ENCODE assay signal across 8 mouse cellular contexts in the genomic region with DNA sequence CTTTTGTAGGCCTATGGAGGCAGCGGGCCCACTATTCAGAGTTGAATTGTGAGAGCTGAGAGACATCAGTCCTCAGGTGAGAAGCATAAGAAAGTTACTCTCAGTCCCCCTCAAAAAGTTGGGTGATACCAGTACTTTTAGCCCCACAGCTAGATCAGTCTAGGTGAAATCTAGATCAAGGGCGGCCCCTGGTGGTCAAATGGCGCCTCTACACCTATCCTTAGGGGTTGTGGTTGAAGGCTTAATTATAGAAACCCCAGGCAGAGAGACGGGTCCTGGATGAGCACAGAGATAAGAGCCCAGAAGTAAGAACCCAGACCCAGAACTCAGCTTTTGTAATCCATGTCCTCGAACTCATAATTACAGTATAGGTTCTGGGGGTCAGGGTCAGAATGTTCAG. TPM values are rescaled to one million over a fixed set of nuclear protein-coding genes. Genes with fewer than 3 reads are reported as not detected.
DNase-seq lines count a peak whose midpoint lies in the region; ATAC-seq and TF ChIP-seq lines count a peak whose summit lies in the region.

No protein-coding gene starts in this region.

- no peak for TF ChIP-seq EP300 in liver, embryonic 14.5 days (IDR thresholded peaks at IDR 0.05; ENCODE audit: low read depth)

- no peak for TF ChIP-seq POLR2A in thymus, adult 2 months (IDR thresholded peaks at IDR 0.05; ENCODE audit: control insufficient read depth, extremely low read depth, insufficient read depth, low read length, poor library complexity)

- H3K27ac ChIP-seq in forebrain, embryonic 16.5 days (ENCODE audit: low read length), result peak overlapping the region; percentile 90
- no peak overlapping the region for H3K27ac ChIP-seq in intestine, embryonic 15.5 days
- H3K27ac ChIP-seq in liver, embryonic 14.5 days, result no peak overlapping the region
- peak overlapping the region; percentile 49; the same call in 1 of the 2 replicates for H3K27ac ChIP-seq in neural tube, embryonic 15.5 days (replicated peaks)
- no peak overlapping the region for H3K27ac ChIP-seq in thymus, adult 2 months (ENCODE audit: control insufficient read depth, insufficient read depth, low read length)

- H3K4me1 ChIP-seq in G1E (ENCODE audit: insufficient read depth, low read depth, low read length), result peaks cover 59% of the 10 kb centered on the region
- peaks cover 48% of the 10 kb centered on the region for H3K4me1 ChIP-seq in forebrain, embryonic 16.5 days (replicated peaks; ENCODE audit: control insufficient read depth, insufficient read depth, low read length)
- peaks cover 7% of the 10 kb centered on the region; the same call in 1 of the 2 replicates for H3K4me1 ChIP-seq in intestine, embryonic 15.5 days (replicated peaks)
- H3K4me1 ChIP-seq in liver, embryonic 14.5 days (replicated peaks; ENCODE audit: control insufficient read depth in 2 of 2, insufficient read depth in 2 of 2, low read length in 1 of 2), result peaks cover 6 to 10% of the 10 kb centered on the region in 2 experiments
- peaks cover 33% of the 10 kb centered on the region for H3K4me1 ChIP-seq in neural tube, embryonic 15.5 days
- peaks cover 2% of the 10 kb centered on the region; the same call in 1 of the 2 replicates for H3K4me1 ChIP-seq in thymus, adult 2 months (replicated peaks; ENCODE audit: control insufficient read depth, insufficient read depth, low read length)

- DNase-seq in 3T3-L1 (ENCODE audit: low read depth, low spot score), result peak; percentile 93
- no peak for DNase-seq in G1E (ENCODE audit: low spot score)
- DNase-seq in cerebellum, adult 11 months, result peak; percentile 85
- DNase-seq in liver, embryonic 14.5 days (ENCODE audit: low read depth in 3 of 3, low spot score in 3 of 3), result peak in 2 of 3 experiments; percentile 60 to 70
- DNase-seq in thymus, adult 2 months, result peak; percentile 82

- no peak overlapping the region for H3K4me3 ChIP-seq in G1E (ENCODE audit: low read depth, low read length)
- no peak overlapping the region for H3K4me3 ChIP-seq in forebrain, embryonic 16.5 days (replicated peaks; ENCODE audit: low read length)
- H3K4me3 ChIP-seq in intestine, embryonic 15.5 days (replicated peaks), result no peak overlapping the region
- H3K4me3 ChIP-seq in liver, embryonic 14.5 days (ENCODE audit: insufficient read depth in 1 of 2, low read depth in 2 of 2, low read length in 2 of 2), result no peak overlapping the region
- H3K4me3 ChIP-seq in neural tube, embryonic 15.5 days (replicated peaks), result no peak overlapping the region
- H3K4me3 ChIP-seq in thymus, adult 2 months (ENCODE audit: control insufficient read depth, insufficient read depth, low read length), result no peak overlapping the region

- peaks cover 4% of the 10 kb centered on the region for H3K36me3 ChIP-seq in G1E (replicated peaks)
- H3K36me3 ChIP-seq in forebrain, embryonic 16.5 days (ENCODE audit: control insufficient read depth, insufficient read depth), result no peaks in the 10 kb centered on the region
- no peaks in the 10 kb centered on the region for H3K36me3 ChIP-seq in intestine, embryonic 15.5 days
- H3K36me3 ChIP-seq in liver, embryonic 14.5 days (replicated peaks; ENCODE audit: control insufficient read depth, insufficient read depth, low read depth), result no peaks in the 10 kb centered on the region
- no peaks in the 10 kb centered on the region for H3K36me3 ChIP-seq in neural tube, embryonic 15.5 days
- H3K36me3 ChIP-seq in thymus, adult 2 months (ENCODE audit: control insufficient read depth, insufficient read depth, low read length), result no peaks in the 10 kb centered on the region

- no peak overlapping the region for H3K4me2 ChIP-seq in forebrain, embryonic 16.5 days (ENCODE audit: low read length)
- no peak overlapping the region for H3K4me2 ChIP-seq in intestine, embryonic 15.5 days (replicated peaks)
- no peak overlapping the region for H3K4me2 ChIP-seq in liver, embryonic 14.5 days (ENCODE audit: low read depth)
- no peak overlapping the region for H3K4me2 ChIP-seq in neural tube, embryonic 15.5 days

- 3% methylated on average over 5 of the region's 5 CpGs for WGBS in forebrain, embryonic 16.5 days
- 2% methylated on average over 5 of the region's 5 CpGs for WGBS in intestine, embryonic 15.5 days
- WGBS in liver, embryonic 14.5 days (ENCODE audit: insufficient replicate concordance), result 3% methylated on average over 5 of the region's 5 CpGs
- WGBS in neural tube, embryonic 15.5 days, result 2% methylated on average over 5 of the region's 5 CpGs
- WGBS in thymus, adult 2 months, result 2% methylated on average over 5 of the region's 5 CpGs

- H3K27me3 ChIP-seq in G1E (ENCODE audit: insufficient read depth, low read length), result peaks cover 26% of the 10 kb centered on the region
- no peaks in the 10 kb centered on the region for H3K27me3 ChIP-seq in forebrain, embryonic 16.5 days (replicated peaks; ENCODE audit: control insufficient read depth, insufficient read depth, low read length)
- H3K27me3 ChIP-seq in intestine, embryonic 15.5 days (replicated peaks), result peaks cover 44% of the 10 kb centered on the region
- peaks cover 14% of the 10 kb centered on the region for H3K27me3 ChIP-seq in liver, embryonic 14.5 days (ENCODE audit: control insufficient read depth, insufficient read depth, low read length)
- peaks cover 8% of the 10 kb centered on the region; the same call in 1 of the 2 replicates for H3K27me3 ChIP-seq in neural tube, embryonic 15.5 days (replicated peaks)
- no peaks in the 10 kb centered on the region for H3K27me3 ChIP-seq in thymus, adult 2 months (ENCODE audit: control insufficient read depth, insufficient read depth, low read length)

- no peaks in the 10 kb centered on the region for H3K9me3 ChIP-seq in G1E (replicated peaks)
- no peaks in the 10 kb centered on the region for H3K9me3 ChIP-seq in forebrain, embryonic 16.5 days (ENCODE audit: control insufficient read depth, low read length)
- H3K9me3 ChIP-seq in intestine, embryonic 15.5 days, result no peaks in the 10 kb centered on the region
- no peaks in the 10 kb centered on the region for H3K9me3 ChIP-seq in liver, embryonic 14.5 days (ENCODE audit: control insufficient read depth, low read length)
- no peaks in the 10 kb centered on the region for H3K9me3 ChIP-seq in neural tube, embryonic 15.5 days (replicated peaks)

- peak; percentile 52 for ATAC-seq in G1E (ENCODE audit: extremely low read depth, insufficient number of reproducible peaks, low FRiP score, poor library complexity, severe bottlenecking)
- 0 out of 2 replicates have a peak, but pooled peaks have one; percentile 13 for ATAC-seq in forebrain, embryonic 16.5 days
- ATAC-seq in intestine, embryonic 15.5 days, result peak; percentile 35; the same call in 1 of the 2 replicates
- peak; percentile 36; the same call in 1 of the 2 replicates for ATAC-seq in liver, embryonic 14.5 days (ENCODE audit: insufficient read depth)
- no peak for ATAC-seq in neural tube, embryonic 15.5 days (ENCODE audit: low FRiP score)

- H3K9ac ChIP-seq in forebrain, embryonic 16.5 days (replicated peaks; ENCODE audit: low read depth, low read length), result no peak overlapping the region
- no peak overlapping the region for H3K9ac ChIP-seq in intestine, embryonic 15.5 days
- H3K9ac ChIP-seq in liver, embryonic 14.5 days (replicated peaks), result no peak overlapping the region
- no peak overlapping the region for H3K9ac ChIP-seq in neural tube, embryonic 15.5 days (replicated peaks)

- TF ChIP-seq CTCF in G1E (IDR thresholded peaks at IDR 0.05; ENCODE audit: low read depth, low read length), result peak; percentile 72
- TF ChIP-seq CTCF in liver, embryonic 14.5 days (IDR thresholded peaks at IDR 0.05; ENCODE audit: low read depth), result peak; percentile 89
- TF ChIP-seq CTCF in thymus, adult 2 months (IDR thresholded peaks at IDR 0.05; ENCODE audit: borderline replicate concordance, control insufficient read depth, extremely low read depth, insufficient read depth, low read length, poor library complexity), result no peak

RNA-seq across cellular contexts. Expression of gene Dand5, which starts 9.6 kb away (rescaled TPM):
- total RNA-seq in G1E (2014; fragmentation: Nextera tagmentation) (7.1 and 7.7 TPM in 2 replicates), G1E (2017) (1.8 and 2.2 TPM in 2 replicates)
- 1.4 and 2.1 TPM in 2 replicates for polyA plus RNA-seq in G1E (2012)
- 8.2 and 8.7 TPM in 2 replicates for polyA plus RNA-seq in forebrain, embryonic 16.5 days (2015; fragmentation: Nextera tagmentation; extraction: Ambion mirVana)
- 4.5 and 5.3 TPM in 2 replicates for polyA plus RNA-seq in intestine, embryonic 15.5 days (2015; fragmentation: Nextera tagmentation; extraction: Ambion mirVana)
- polyA plus RNA-seq in liver, embryonic 14.5 days (2012; rRNA removed), result 1.9 TPM in 2 replicates
- 2.5 and 2.7 TPM in 2 replicates for polyA plus RNA-seq in liver, embryonic 14.5 days (2014; fragmentation: Nextera tagmentation; extraction: Ambion mirVana)
- 15.7 and 17.2 TPM in 2 replicates for polyA plus RNA-seq in neural tube, embryonic 15.5 days (2015; fragmentation: Nextera tagmentation; extraction: Ambion mirVana)
- polyA plus RNA-seq in thymus, adult 2 months (2012; rRNA removed), result 2.2 TPM in 2 replicates

RNA-seq across cellular contexts. Expression of gene Nfix, which starts 12.9 kb away (rescaled TPM):
- total RNA-seq in G1E (2014; fragmentation: Nextera tagmentation) (30.0 and 34.0 TPM in 2 replicates), G1E (2017) (2.7 and 4.3 TPM in 2 replicates)
- 14.3 and 16.2 TPM in 2 replicates for polyA plus RNA-seq in G1E (2012)
- 440 and 546 TPM in 2 replicates for polyA plus RNA-seq in forebrain, embryonic 16.5 days (2015; fragmentation: Nextera tagmentation; extraction: Ambion mirVana)
- 14.2 and 14.8 TPM in 2 replicates for polyA plus RNA-seq in intestine, embryonic 15.5 days (2015; fragmentation: Nextera tagmentation; extraction: Ambion mirVana)
- polyA plus RNA-seq in liver, embryonic 14.5 days (2012; rRNA removed), result 1.2 and 1.4 TPM in 2 replicates
- 2.5 and 3.1 TPM in 2 replicates for polyA plus RNA-seq in liver, embryonic 14.5 days (2014; fragmentation: Nextera tagmentation; extraction: Ambion mirVana)
- polyA plus RNA-seq in neural tube, embryonic 15.5 days (2015; fragmentation: Nextera tagmentation; extraction: Ambion mirVana), result 60.3 and 70.5 TPM in 2 replicates
- polyA plus RNA-seq in thymus, adult 2 months (2012; rRNA removed), result 17.7 and 18.2 TPM in 2 replicates

RNA-seq across cellular contexts. Expression of gene Gadd45gip1, which starts 18.3 kb away (rescaled TPM):
- total RNA-seq in G1E (2014; fragmentation: Nextera tagmentation) (10.0 and 13.0 TPM in 2 replicates), G1E (2017) (20.4 and 20.9 TPM in 2 replicates)
- 79.7 and 93.0 TPM in 2 replicates for polyA plus RNA-seq in G1E (2012)
- polyA plus RNA-seq in forebrain, embryonic 16.5 days (2015; fragmentation: Nextera tagmentation; extraction: Ambion mirVana), result 31.3 and 34.3 TPM in 2 replicates
- 61.7 and 62.6 TPM in 2 replicates for polyA plus RNA-seq in intestine, embryonic 15.5 days (2015; fragmentation: Nextera tagmentation; extraction: Ambion mirVana)
- polyA plus RNA-seq in liver, embryonic 14.5 days (2012; rRNA removed), result 24.4 and 31.0 TPM in 2 replicates
- 50.2 and 55.7 TPM in 2 replicates for polyA plus RNA-seq in liver, embryonic 14.5 days (2014; fragmentation: Nextera tagmentation; extraction: Ambion mirVana)
- 44.3 and 45.1 TPM in 2 replicates for polyA plus RNA-seq in neural tube, embryonic 15.5 days (2015; fragmentation: Nextera tagmentation; extraction: Ambion mirVana)
- polyA plus RNA-seq in thymus, adult 2 months (2012; rRNA removed), result 52.9 and 60.6 TPM in 2 replicates

RNA-seq across cellular contexts. Expression of gene Rad23a, which starts 27.4 kb away (rescaled TPM):
- total RNA-seq in G1E (2014; fragmentation: Nextera tagmentation) (116 and 121 TPM in 2 replicates), G1E (2017) (38.7 and 39.2 TPM in 2 replicates)
- polyA plus RNA-seq in G1E (2012), result 414 and 672 TPM in 2 replicates
- polyA plus RNA-seq in forebrain, embryonic 16.5 days (2015; fragmentation: Nextera tagmentation; extraction: Ambion mirVana), result 84.8 and 86.5 TPM in 2 replicates
- polyA plus RNA-seq in intestine, embryonic 15.5 days (2015; fragmentation: Nextera tagmentation; extraction: Ambion mirVana), result 102 and 106 TPM in 2 replicates
- polyA plus RNA-seq in liver, embryonic 14.5 days (2012; rRNA removed), result 139 and 184 TPM in 2 replicates
- 258 and 279 TPM in 2 replicates for polyA plus RNA-seq in liver, embryonic 14.5 days (2014; fragmentation: Nextera tagmentation; extraction: Ambion mirVana)
- polyA plus RNA-seq in neural tube, embryonic 15.5 days (2015; fragmentation: Nextera tagmentation; extraction: Ambion mirVana), result 71.3 and 98.0 TPM in 2 replicates
- polyA plus RNA-seq in thymus, adult 2 months (2012; rRNA removed), result 109 and 117 TPM in 2 replicates

RNA-seq across cellular contexts. Expression of gene Calr, which starts 33.7 kb away (rescaled TPM):
- total RNA-seq in G1E (2014; fragmentation: Nextera tagmentation) (406 and 435 TPM in 2 replicates), G1E (2017) (831 and 954 TPM in 2 replicates)
- polyA plus RNA-seq in G1E (2012), result 248 and 253 TPM in 2 replicates
- polyA plus RNA-seq in forebrain, embryonic 16.5 days (2015; fragmentation: Nextera tagmentation; extraction: Ambion mirVana), result 610 and 631 TPM in 2 replicates
- polyA plus RNA-seq in intestine, embryonic 15.5 days (2015; fragmentation: Nextera tagmentation; extraction: Ambion mirVana), result 1,038 and 1,157 TPM in 2 replicates
- polyA plus RNA-seq in liver, embryonic 14.5 days (2012; rRNA removed), result 144 and 262 TPM in 2 replicates
- 348 and 351 TPM in 2 replicates for polyA plus RNA-seq in liver, embryonic 14.5 days (2014; fragmentation: Nextera tagmentation; extraction: Ambion mirVana)
- polyA plus RNA-seq in neural tube, embryonic 15.5 days (2015; fragmentation: Nextera tagmentation; extraction: Ambion mirVana), result 730 and 802 TPM in 2 replicates
- 182 and 186 TPM in 2 replicates for polyA plus RNA-seq in thymus, adult 2 months (2012; rRNA removed)

Comparison
In these comparisons a context has a peak if more than half of its experiments do, and no peak if none do; other contexts are left out.
1. H3K27ac ChIP-seq: peak in forebrain, embryonic 16.5 days (single experiment) and neural tube, embryonic 15.5 days (single experiment); none in intestine, embryonic 15.5 days (single experiment), liver, embryonic 14.5 days (single experiment) and thymus, adult 2 months (single experiment).